Mouse (Mus musculus): ENCODE measurements at regions not wholly inside any gene's neighbourhood (a gene's known extent, or its start where the extent isn't known, plus 50 kb on each side); places are given as distances from the start of the nearest gene placed in this dataset.
"Not testable (repeated sequence)": the region's sequence is repeated elsewhere in the genome, so short reads cannot be mapped to it uniquely, and the experiment has no call there.

GRCm38 (mm10) chr16:77827322-77828117 is 225.6 kb upstream of the Gm11146 start:
- DNase-seq, result no peak

- DNase-seq, result no peak
These were observed 197.8 kb upstream of the Gm11146 start for GRCm38 (mm10) chr16:77799709-77800108.

GRCm38 (mm10) chr16:77796926-77797325 is 195.0 kb upstream of the Gm11146 start:
- DNase-seq, result no peak

GRCm38 (mm10) chr16:77789652-77790051 is 187.8 kb upstream of the Gm11146 start:
- no peak for DNase-seq

GRCm38 (mm10) chr16:77789206-77789605 is 187.3 kb upstream of the Gm11146 start:
- DNase-seq, result no peak

GRCm38 (mm10) chr16:77788781-77789150 is 186.9 kb upstream of the Gm11146 start:
- DNase-seq, result no peak

- DNase-seq, result no peak
These were observed 186.3 kb upstream of the Gm11146 start for GRCm38 (mm10) chr16:77788041-77788780.

- DNase-seq, result no peak
These were observed 185.1 kb upstream of the Gm11146 start for GRCm38 (mm10) chr16:77787025-77787424.

- no peak for DNase-seq
These were observed 177.1 kb upstream of the Gm11146 start for GRCm38 (mm10) chr16:77779019-77779418.

GRCm38 (mm10) chr16:77772075-77772474 is 170.2 kb upstream of the Gm11146 start:
- DNase-seq, result no peak

- no peak for DNase-seq
These were observed 159.0 kb upstream of the Gm11146 start for GRCm38 (mm10) chr16:77760926-77761347.

- DNase-seq, result no peak
These were observed 158.6 kb upstream of the Gm11146 start for GRCm38 (mm10) chr16:77760479-77760878.

GRCm38 (mm10) chr16:77759997-77760396 is 158.1 kb upstream of the Gm11146 start:
- no peak for DNase-seq

GRCm38 (mm10) chr16:77754882-77755281 is 153.0 kb upstream of the Gm11146 start:
- DNase-seq, result no peak

GRCm38 (mm10) chr16:77749474-77749873 is 147.6 kb upstream of the Gm11146 start:
- no peak for DNase-seq

GRCm38 (mm10) chr16:77743838-77744237 is 141.9 kb upstream of the Gm11146 start:
- DNase-seq, result no peak

- DNase-seq, result no peak
These were observed 136.9 kb upstream of the Gm11146 start for GRCm38 (mm10) chr16:77738821-77739220.

- no peak for DNase-seq
These were observed 117.5 kb upstream of the Gm11146 start for GRCm38 (mm10) chr16:77719377-77719776.

- DNase-seq, result not testable (repeated sequence)
These were observed 115.9 kb upstream of the Gm11146 start for GRCm38 (mm10) chr16:77717766-77718165.

GRCm38 (mm10) chr16:77704726-77705125 is 102.8 kb upstream of the Gm11146 start:
- DNase-seq, result no peak

GRCm38 (mm10) chr16:77695443-77695842 is 93.5 kb upstream of the Gm11146 start:
- no peak for DNase-seq

GRCm38 (mm10) chr16:77687056-77687839 is 85.4 kb upstream of the Gm11146 start:
- DNase-seq, result no peak

- DNase-seq, result no peak
These were observed 83.8 kb upstream of the Gm11146 start for GRCm38 (mm10) chr16:77685651-77686190.

Data from thymus, adult 18-20 months (tissue).